Mouse (Mus musculus) left cerebral cortex, adult 11 months (tissue): ENCODE results near the gene Oog3.

Experiments
- DNase-seq: peaks from one replicate; pipeline ENCODE4 v3.0.0; 2022; ENCODE audit warnings: low spot score

The Oog3 gene

GRCm38 (mm10) chr4:144162563-144162962 is at the start of gene Oog3:
Gene Oog3, minus strand, starts transcription at chr4:144162663.
- no peak for DNase-seq

- no peak for DNase-seq
Measured at GRCm38 (mm10) chr4:144190419-144190818, 28.0 kb upstream of the Oog3 start, which contains the start of gene Oog2. Gene Oog2, plus strand, starts transcription at chr4:144190719.
